Mouse (Mus musculus) frontal cortex, adult 2 months (tissue): Measurements from ENCODE around the gene Erc2. TPM values are rescaled to one million over a fixed set of nuclear protein-coding genes. Genes with fewer than 3 reads are reported as not detected.

Experiments used
- DNase-seq, 2 experiments: peaks; one replicate each; pipeline ENCODE4 v3.0.0; 2022; ENCODE audit warnings: low spot score in 1 of 2; ENCODE audit errors: extremely low spot score in 1 of 2
- polyA plus RNA-seq: library from polyadenylated mRNA; depleted of rRNA; stranded (reverse); fragments of >200 nt; gene quantifications from 2 replicates; pipeline ENCODE4 v1.2.3, GENCODE M21; 2012; rRNA removed

Erc2 gene
- polyA plus RNA-seq, result 64.4 and 73.5 TPM in 2 replicates

- peak; percentile 69 to 88 for DNase-seq
These were observed at the start of gene Erc2 for GRCm38 (mm10) chr14:27622176-27622922. Erc2 (plus strand) TSS chr14:27622428.

DNA sequence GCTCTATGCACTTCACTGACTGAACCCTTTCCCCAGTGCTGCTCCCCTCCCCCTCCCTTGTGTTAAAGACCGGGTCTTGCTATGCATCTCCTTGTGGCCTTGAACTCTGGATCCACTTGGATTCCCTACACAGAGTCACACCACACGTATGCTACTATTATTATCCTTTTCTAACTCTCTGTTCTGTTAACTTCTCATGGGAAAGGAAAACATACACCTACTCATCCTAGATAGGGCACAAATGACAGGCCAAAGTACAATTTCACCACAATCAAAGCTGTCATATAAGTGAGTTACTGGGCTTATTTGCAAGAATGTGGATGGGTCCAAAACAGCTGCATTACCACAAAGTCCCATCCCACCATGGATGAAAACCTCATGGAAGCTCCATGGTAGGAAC, 43.8 kb upstream of the Erc2 start:
- no peak for DNase-seq

GRCm38 (mm10) chr14:27589616-27590015, 32.6 kb upstream of the Erc2 start:
- peak in 1 of 2 experiments; percentile 71 for DNase-seq

DNA sequence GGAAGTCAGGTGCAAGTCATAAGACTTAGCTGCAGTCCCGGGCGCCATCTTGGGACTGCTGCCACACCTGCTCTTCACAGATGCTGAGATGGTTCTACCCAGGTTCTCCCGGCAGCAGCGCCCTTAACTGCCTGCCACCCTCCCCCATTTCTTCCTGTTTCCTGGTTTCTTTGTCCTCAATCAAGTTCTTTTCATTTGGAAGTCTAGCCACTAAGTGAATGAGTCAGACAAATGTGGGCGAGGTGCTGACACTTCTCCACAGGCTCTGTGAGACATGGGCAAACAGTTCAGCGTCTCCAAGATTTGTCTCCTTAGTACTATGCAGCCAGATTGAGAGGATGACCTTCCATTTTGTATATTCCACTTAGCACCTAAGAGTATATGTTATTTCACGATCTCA, 30.1 kb upstream of the Erc2 start:
- DNase-seq, result peak in 1 of 2 experiments; percentile 60

GRCm38 (mm10) chr14:27596265-27596664, 26.0 kb upstream of the Erc2 start:
- peak in 1 of 2 experiments; percentile 82 for DNase-seq

GRCm38 (mm10) chr14:27602136-27602535, 20.1 kb upstream of the Erc2 start:
- DNase-seq, result peak in 1 of 2 experiments; percentile 47

- peak in 1 of 2 experiments; percentile 53 for DNase-seq
These were observed 14.8 kb upstream of the Erc2 start for GRCm38 (mm10) chr14:27607419-27607818.

DNA sequence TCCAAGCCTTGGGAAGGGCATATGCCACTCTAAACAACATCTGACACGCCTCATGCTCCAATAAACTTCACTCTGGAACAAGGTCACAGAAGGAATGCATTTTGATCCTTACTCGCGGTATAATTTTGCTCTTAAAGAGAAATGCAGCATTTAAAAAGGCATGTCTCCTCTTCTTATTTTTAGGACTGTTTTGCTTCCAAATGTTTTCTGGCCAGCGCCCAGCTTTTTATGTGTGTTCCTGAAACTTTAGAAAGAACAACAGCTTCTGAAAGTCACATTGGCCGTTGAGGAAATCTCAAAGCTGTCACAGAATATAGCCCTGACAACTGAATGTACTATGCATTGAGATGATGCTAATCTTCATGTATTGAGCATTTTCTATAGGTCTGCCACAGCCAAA, 8.5 kb upstream of the Erc2 start:
- DNase-seq, result peak in 1 of 2 experiments; percentile 45

GRCm38 (mm10) chr14:27617286-27617685, 4.9 kb upstream of the Erc2 start:
- DNase-seq, result no peak

DNA sequence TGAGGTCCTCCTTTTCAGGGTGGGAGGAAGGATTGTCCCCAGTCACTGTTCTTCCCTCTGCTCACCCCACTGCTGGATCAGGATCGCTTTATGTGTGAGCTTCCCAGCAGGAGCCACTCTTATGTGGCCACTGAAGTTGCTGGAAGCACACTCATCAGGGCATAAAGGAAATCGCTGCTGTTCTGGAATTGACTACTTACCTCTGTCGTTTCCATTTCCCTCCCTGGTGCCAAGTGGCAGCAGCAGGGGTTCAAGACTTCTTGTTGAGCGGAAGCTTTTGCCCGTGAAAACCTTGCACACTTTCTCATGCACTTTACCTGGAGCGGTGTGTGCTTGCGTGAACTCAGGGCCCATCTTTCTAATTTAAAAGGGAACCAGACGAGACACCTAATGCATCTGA, 652 bp upstream of the Erc2 start:
- DNase-seq, result no peak

- DNase-seq, result no peak
These were observed 643 bp downstream of the Erc2 start for GRCm38 (mm10) chr14:27622923-27623219.

DNA sequence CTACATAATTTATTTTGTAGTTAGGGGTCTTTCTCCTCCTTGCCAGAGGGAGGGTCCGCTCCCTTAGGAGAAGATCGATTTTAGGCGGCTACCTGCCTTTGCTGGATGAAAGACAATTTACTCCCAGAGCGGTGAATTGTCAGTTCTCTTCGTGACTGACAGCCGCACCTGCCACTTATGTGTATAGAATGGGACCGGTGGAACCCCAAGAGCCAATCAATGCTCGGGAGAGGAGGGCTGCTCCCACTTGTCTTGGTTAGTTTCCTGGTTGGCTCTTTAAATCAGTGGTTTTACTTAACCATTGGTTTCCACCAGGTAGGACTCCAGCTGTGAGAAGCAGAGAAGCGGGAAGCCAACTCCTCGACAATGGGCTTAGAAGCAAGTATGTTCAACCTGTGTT, 1.1 kb downstream of the Erc2 start:
- peak; percentile 75 to 88 for DNase-seq

GRCm38 (mm10) chr14:27628701-27629100, 6.5 kb downstream of the Erc2 start:
- DNase-seq, result no peak

DNA sequence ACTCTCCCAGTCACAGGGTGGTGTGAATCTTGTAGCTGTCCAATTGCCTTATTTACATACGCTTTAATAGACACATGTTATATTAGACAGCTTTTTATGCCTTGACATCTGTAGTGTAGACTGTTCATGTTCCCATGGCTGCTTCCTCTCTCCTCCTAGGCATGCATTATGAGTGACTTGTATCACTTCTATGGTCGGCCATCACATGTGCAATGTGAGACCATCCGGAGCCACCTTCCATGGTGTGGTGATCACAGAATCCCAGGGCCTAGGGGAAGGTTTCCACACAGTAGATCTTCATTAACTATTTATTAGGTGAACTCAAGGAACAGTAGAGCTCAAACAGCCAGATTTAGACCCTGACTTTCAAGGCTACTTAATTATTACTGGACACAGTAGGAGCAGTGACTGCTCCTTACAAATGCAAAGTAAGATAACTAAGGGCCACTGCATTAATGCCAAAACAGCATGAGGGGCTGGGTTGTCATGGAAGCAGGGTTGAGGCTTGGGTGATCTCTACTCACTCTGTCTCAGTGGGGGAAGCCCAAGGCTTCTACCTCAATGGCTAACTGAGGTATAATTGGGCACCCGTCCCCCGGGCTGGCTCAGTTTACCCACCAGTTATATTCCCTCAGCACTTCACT, 7.3 kb downstream of the Erc2 start:
- no peak for DNase-seq

- peak in 1 of 2 experiments; percentile 37 for DNase-seq
These were observed 8.9 kb downstream of the Erc2 start for GRCm38 (mm10) chr14:27630973-27631640.

DNA sequence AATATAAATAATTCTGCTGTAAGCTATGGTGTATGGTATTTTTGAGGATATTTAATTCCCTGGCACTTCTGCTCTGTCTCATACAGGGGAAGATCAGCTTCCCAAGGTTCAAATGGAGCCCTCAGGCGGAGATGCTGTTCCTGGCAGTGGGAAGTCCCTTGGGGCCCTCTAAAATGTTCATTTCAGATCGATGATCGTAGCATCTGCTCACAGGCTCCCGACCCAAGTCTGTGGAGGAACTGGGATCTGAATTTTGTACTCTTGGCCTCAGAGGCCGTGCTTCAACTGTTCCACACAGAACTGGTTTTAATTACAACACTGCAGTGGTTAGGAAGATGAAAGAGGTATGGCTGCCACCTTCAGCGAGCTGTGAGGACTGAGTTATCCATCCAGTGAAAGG, 12.5 kb downstream of the Erc2 start:
- DNase-seq, result no peak

GRCm38 (mm10) chr14:27636556-27636955, 14.3 kb downstream of the Erc2 start:
- no peak for DNase-seq

- peak; percentile 36 to 58 for DNase-seq
These were observed 19.2 kb downstream of the Erc2 start for GRCm38 (mm10) chr14:27641382-27641781.

- peak in 1 of 2 experiments; percentile 63 for DNase-seq
These were observed 20.8 kb downstream of the Erc2 start for GRCm38 (mm10) chr14:27642981-27643380.

DNA sequence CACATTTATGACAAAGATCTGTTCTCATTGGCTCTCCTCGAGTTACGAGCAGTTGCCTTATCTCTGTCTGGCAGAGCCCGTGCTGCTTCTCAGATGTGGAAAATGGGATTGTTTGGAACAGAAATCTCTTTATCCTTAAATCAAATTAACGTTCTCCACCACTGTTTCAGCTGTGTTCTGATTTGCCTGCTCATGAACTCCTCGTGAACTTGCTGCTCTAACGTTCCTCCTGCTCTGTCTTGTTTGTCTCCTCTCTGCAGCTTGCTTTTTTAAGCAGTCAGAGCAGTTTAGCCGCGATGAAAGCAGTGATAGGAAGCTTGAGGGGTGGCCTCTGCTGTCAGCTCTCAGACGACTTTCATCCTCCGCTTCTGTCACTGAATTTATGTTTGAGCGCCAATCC, 32.4 kb downstream of the Erc2 start:
- no peak for DNase-seq

- no peak for DNase-seq
These were observed 36.4 kb downstream of the Erc2 start for GRCm38 (mm10) chr14:27658616-27659015.

- no peak for DNase-seq
These were observed 39.2 kb downstream of the Erc2 start for GRCm38 (mm10) chr14:27661466-27661865.
